Mouse (Mus musculus) hematopoietic stem cell, adult 5-6 weeks (primary cell): Measurements from ENCODE around the gene Gm17428. TPM values are rescaled to one million over a fixed set of nuclear protein-coding genes. Genes with fewer than 3 reads are reported as not detected.
"Not testable (repeated sequence)": the region's sequence is repeated elsewhere in the genome, so short reads cannot be mapped to it uniquely, and the experiment has no call there.

Experiments
- ATAC-seq, 2 experiments: fragments of 125-278 bp in 1 of 2; replicated peaks in 1 of 2; 2 replicates each; pipeline ENCODE4 v1.8.0; 2016 to 2017; ENCODE audit warnings: inconsistent platforms in 2 of 2, mild to moderate bottlenecking in 2 of 2, moderate number of reproducible peaks in 2 of 2, low read depth in 1 of 2, moderate TSS enrichment in 1 of 2; ENCODE audit not compliant: low FRiP score in 2 of 2, poor library complexity in 2 of 2, severe bottlenecking in 2 of 2, insufficient read depth in 1 of 2, low TSS enrichment in 1 of 2
- total RNA-seq: library from RNA; stranded (forward); fragments of 172-1452, 232-1000 nt; gene quantifications from 2 replicates; pipeline ENCODE4 v1.2.3, GENCODE M21; 2017

Gene Gm17428
- total RNA-seq, 1 experiment from 2014 or later: not detected

- no peak for ATAC-seq
Observed at GRCm38 (mm10) chr14:54945975-54946704, 30.6 kb upstream of the Gm17428 start.

- ATAC-seq: not testable (repeated sequence)
Observed at GRCm38 (mm10) chr14:54947008-54947407, 29.7 kb upstream of the Gm17428 start.

- no peak for ATAC-seq
Observed at GRCm38 (mm10) chr14:54948781-54949180, 28.0 kb upstream of the Gm17428 start.

- no peak for ATAC-seq
Observed at GRCm38 (mm10) chr14:54950493-54950892, 26.2 kb upstream of the Gm17428 start.

GRCm38 (mm10) chr14:54951587-54951986 is 25.1 kb upstream of the Gm17428 start:
- ATAC-seq: no peak

- ATAC-seq: no peak
Observed at GRCm38 (mm10) chr14:54953664-54954206, 23.0 kb upstream of the Gm17428 start.

GRCm38 (mm10) chr14:54954474-54954873 is 22.3 kb upstream of the Gm17428 start:
- no peak for ATAC-seq

GRCm38 (mm10) chr14:54955481-54955880 is 21.3 kb upstream of the Gm17428 start:
- no peak for ATAC-seq

GRCm38 (mm10) chr14:54956533-54956932 is 20.2 kb upstream of the Gm17428 start:
- no peak for ATAC-seq

- no peak for ATAC-seq
Observed at GRCm38 (mm10) chr14:54958503-54958902, 18.2 kb upstream of the Gm17428 start.

- ATAC-seq: no peak
Observed at GRCm38 (mm10) chr14:54959197-54959596, 17.5 kb upstream of the Gm17428 start.

- ATAC-seq: not testable (repeated sequence)
Observed at GRCm38 (mm10) chr14:54959853-54960613, 16.7 kb upstream of the Gm17428 start.

GRCm38 (mm10) chr14:54960769-54961168 is 16.0 kb upstream of the Gm17428 start:
- ATAC-seq: 0 out of 4 replicates have a peak, but pooled peaks of 1 of the 2 experiments have one; percentile 37

GRCm38 (mm10) chr14:54961487-54961886 is 15.2 kb upstream of the Gm17428 start:
- no peak for ATAC-seq

- no peak for ATAC-seq
Observed at GRCm38 (mm10) chr14:54962714-54963113, 14.0 kb upstream of the Gm17428 start.

- ATAC-seq: no peak
Observed at GRCm38 (mm10) chr14:54963727-54964126, 13.0 kb upstream of the Gm17428 start.

GRCm38 (mm10) chr14:54965044-54965443 is 11.7 kb upstream of the Gm17428 start:
- no peak for ATAC-seq

- no peak for ATAC-seq
Observed at GRCm38 (mm10) chr14:54965631-54966030, 11.1 kb upstream of the Gm17428 start.
